Mouse (Mus musculus) lung, postnatal 14 days (tissue): ENCODE measurements around the gene Tspan18.

Experiments used
- DNase-seq: peaks from one replicate; pipeline ENCODE4 v3.0.0; 2021

Gene Tspan18

GRCm38 (mm10) chr2:93177668-93178312, 156.5 kb downstream of the Tspan18 start:
- DNase-seq, result no peak

- DNase-seq, result no peak
Measured at GRCm38 (mm10) chr2:93176871-93177667, 157.2 kb downstream of the Tspan18 start.

GRCm38 (mm10) chr2:93176193-93176798, 158.0 kb downstream of the Tspan18 start:
- no peak for DNase-seq

GRCm38 (mm10) chr2:93175721-93176120, 158.6 kb downstream of the Tspan18 start:
- DNase-seq, result no peak

GRCm38 (mm10) chr2:93175278-93175677, 159.0 kb downstream of the Tspan18 start:
- DNase-seq, result no peak

- no peak for DNase-seq
Measured at GRCm38 (mm10) chr2:93174159-93174558, 160.1 kb downstream of the Tspan18 start.

GRCm38 (mm10) chr2:93172460-93172859, 161.8 kb downstream of the Tspan18 start:
- no peak for DNase-seq

- DNase-seq, result no peak
Measured at GRCm38 (mm10) chr2:93171929-93172328, 162.4 kb downstream of the Tspan18 start.

- no peak for DNase-seq
Measured at GRCm38 (mm10) chr2:93170845-93171200, 163.5 kb downstream of the Tspan18 start.

- no peak for DNase-seq
Measured at GRCm38 (mm10) chr2:93170156-93170844, 164.0 kb downstream of the Tspan18 start.

GRCm38 (mm10) chr2:93166734-93167406, 167.4 kb downstream of the Tspan18 start:
- no peak for DNase-seq

- DNase-seq, result no peak
Measured at GRCm38 (mm10) chr2:93166295-93166694, 168.0 kb downstream of the Tspan18 start.

GRCm38 (mm10) chr2:93163750-93164335, 170.5 kb downstream of the Tspan18 start:
- DNase-seq, result no peak

GRCm38 (mm10) chr2:93163317-93163716, 171.0 kb downstream of the Tspan18 start:
- no peak for DNase-seq

GRCm38 (mm10) chr2:93162791-93163190, 171.5 kb downstream of the Tspan18 start:
- no peak for DNase-seq

- DNase-seq, result no peak
Measured at GRCm38 (mm10) chr2:93161914-93162664, 172.2 kb downstream of the Tspan18 start.

- DNase-seq, result no peak
Measured at GRCm38 (mm10) chr2:93160467-93161035, 173.8 kb downstream of the Tspan18 start.

GRCm38 (mm10) chr2:93154486-93155032, 179.7 kb downstream of the Tspan18 start:
- no peak for DNase-seq

- no peak for DNase-seq
Measured at GRCm38 (mm10) chr2:93153833-93154232, 180.5 kb downstream of the Tspan18 start.

GRCm38 (mm10) chr2:93152883-93153491, 181.3 kb downstream of the Tspan18 start:
- no peak for DNase-seq
